Mouse (Mus musculus) stomach, postnatal 0 days (tissue): ENCODE data around the gene C2cd3.

Experiments used
- CTCF ChIP-seq: IDR thresholded peaks from 2 replicates; pipeline ENCODE4 v1.5.1; 2016; ENCODE audit warnings: antibody characterized with exemption, low read depth, mild to moderate bottlenecking, moderate library complexity
- EP300 ChIP-seq: optimal IDR thresholded peaks from 2 replicates; pipeline ENCODE3; 2016; ENCODE audit warnings: antibody characterized with exemption

DNA sequence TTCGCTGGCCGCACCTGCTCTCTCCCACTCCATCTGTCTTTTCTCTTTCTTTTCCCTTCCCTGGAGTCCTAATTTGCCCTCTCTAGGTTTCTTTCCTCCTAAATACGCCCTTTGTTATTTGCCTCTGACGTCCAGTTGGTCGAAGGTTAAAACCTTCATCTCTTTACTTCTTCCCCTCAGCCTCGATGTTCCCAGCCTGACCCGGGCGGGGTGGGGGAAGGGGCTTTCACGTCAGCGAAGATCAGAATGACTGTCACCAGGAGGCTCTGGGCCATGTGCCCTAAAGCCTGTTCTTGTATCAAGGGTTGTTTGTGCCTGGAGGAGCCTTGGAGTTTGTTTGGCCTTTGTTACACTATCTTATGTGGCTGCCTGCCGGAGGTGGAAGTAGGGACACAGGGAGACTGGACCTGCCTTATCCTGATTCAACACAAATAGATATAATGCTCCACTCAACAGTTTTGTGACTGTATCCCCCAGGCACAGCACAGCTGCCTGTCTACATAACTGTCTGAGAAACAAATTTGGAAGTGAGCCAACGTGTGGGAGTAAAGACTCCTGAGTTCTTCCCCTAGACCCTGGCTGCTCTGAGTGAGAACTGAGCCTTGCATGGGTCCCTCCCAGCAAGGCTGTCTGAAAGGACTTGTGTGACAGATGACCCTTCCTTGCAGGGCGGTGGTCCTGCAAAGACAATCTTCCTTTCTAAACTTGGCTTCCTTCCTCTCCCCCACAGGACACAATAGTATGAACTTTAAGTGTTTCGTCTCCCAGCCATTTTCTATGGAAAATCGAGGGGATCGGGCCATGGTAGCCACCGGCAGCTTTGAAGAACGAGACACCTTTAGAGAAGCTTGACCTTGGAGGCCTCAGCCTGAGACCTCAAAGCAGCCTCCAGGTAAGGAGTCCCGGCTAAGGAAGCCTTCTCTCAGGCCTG, 121.7 kb downstream of the C2cd3 start:
- TF ChIP-seq CTCF, result no peak
- no peak for TF ChIP-seq EP300
